25 mouse cellular contexts compared by ENCODE assay signal in genomic region chr7:40939371-40939770, GRCm38 (mm10). TPM values are rescaled to one million over a fixed set of nuclear protein-coding genes. Genes with fewer than 3 reads are reported as not detected.
A peak's percentile ranks its signal among the peaks of the same experiment; 100 is the strongest.
DNase-seq lines count a peak whose midpoint lies in the region; ATAC-seq and TF ChIP-seq lines count a peak whose summit lies in the region.
"Had no signal": no experiment of that assay in that cellular context is flagged by ENCODE, and none has a peak within 500 bp of the region (broad histone marks: within the 10 kb centered on the region; RNA-seq: fewer than 3 reads in every experiment).

No protein-coding gene starts in this region.

- peak; percentile 97 for ATAC-seq in frontal cortex, adult (ENCODE audit: low TSS enrichment)
- ATAC-seq: CD4-positive, CD25-positive, alpha-beta regulatory T cell, adult 4 months; inflammation-experienced regulatory T-cells, adult 6 months had no signal

- no peak overlapping the region for H3K27ac ChIP-seq in layer of hippocampus, adult 2 months
- H3K27ac ChIP-seq: forebrain, embryonic 10.5 days; heart, adult 2 months; hindbrain, embryonic 12.5 days; limb, embryonic 10.5 days had no signal

- no peak overlapping the region for H3K4me3 ChIP-seq in layer of hippocampus, adult 2 months
- H3K4me3 ChIP-seq: forebrain, embryonic 10.5 days; heart, adult 2 months; hindbrain, embryonic 12.5 days; limb, embryonic 10.5 days had no signal

- DNase-seq in frontal cortex, postnatal 25 days (ENCODE audit: low spot score in 2 of 2), result no peak
- peak; percentile 22 to 54 for DNase-seq in right cerebral cortex, adult 2 months (ENCODE audit: low spot score in 2 of 2)
- no peak for DNase-seq in right cerebral cortex, postnatal 14 days
- DNase-seq in right cerebral cortex, postnatal 10 days (ENCODE audit: low spot score in 2 of 2), result peak; percentile 22 to 62
- no peak for DNase-seq in layer of hippocampus, adult 9-11 months
- no peak for DNase-seq in layer of hippocampus, adult 2 months (ENCODE audit: low spot score in 2 of 2)
- DNase-seq: adrenal gland, postnatal 25 days; cerebellum, adult 11 months; cerebellum, postnatal 10 days; gastrocnemius, postnatal 25 days; heart, adult 2 months; kidney, adult 18-20 months; kidney, postnatal 4 days; thymus, adult 2 months; thymus, postnatal 4 days had no signal

- TF ChIP-seq CTCF in layer of hippocampus, adult 2 months (conservative IDR thresholded peaks at IDR 0.05), result no peak

RNA-seq across cellular contexts. Expression of gene Vstm2b, which starts 41.2 kb away (rescaled TPM):
- total RNA-seq in layer of hippocampus, adult 2 months (2021), result 10 to 100 TPM; 71.2 to 71.9 TPM
- total RNA-seq: heart, postnatal 25 days; liver, adult 2 months had no signal

RNA-seq across cellular contexts. Expression of gene 4930433I11Rik, which starts 48.0 kb away (rescaled TPM):
- total RNA-seq in layer of hippocampus, adult 2 months (2021), result not detected
- total RNA-seq: adrenal gland, postnatal 25 days; gastrocnemius, postnatal 25 days; heart, adult 2 months; heart, postnatal 25 days; layer of hippocampus, postnatal 10 days; liver, adult 2 months; midbrain, postnatal 0 days had no signal

Comparison
In these comparisons a context has a peak if more than half of its experiments do, and no peak if none do; other contexts are left out.
1. DNase-seq: peak in right cerebral cortex, adult 2 months (2 of 2) and right cerebral cortex, postnatal 10 days (2 of 2); none in frontal cortex, postnatal 25 days (0 of 2), right cerebral cortex, postnatal 14 days (single experiment), layer of hippocampus, adult 9-11 months (single experiment) and layer of hippocampus, adult 2 months (0 of 2).